8 mouse cellular contexts compared by ENCODE assay signal in the genomic region with DNA sequence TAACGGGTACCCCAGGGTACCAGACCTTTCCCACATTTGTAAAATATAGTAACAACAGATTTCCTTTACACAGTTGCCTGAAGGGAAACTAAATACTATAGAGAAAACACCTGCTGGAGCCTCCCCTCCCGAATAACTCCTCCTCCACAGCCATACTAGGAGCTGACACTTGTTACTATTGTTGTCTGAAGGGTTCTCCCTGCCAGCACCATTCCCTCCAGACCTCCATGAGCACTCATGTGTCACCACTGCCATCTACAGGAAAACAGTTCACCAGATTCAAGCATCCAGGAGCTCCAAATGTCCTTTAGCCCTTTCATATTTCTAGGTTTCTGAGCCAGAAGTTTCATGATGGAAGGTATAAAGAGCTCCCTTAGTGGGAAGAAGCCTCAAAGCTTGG. TPM values are rescaled to one million over a fixed set of nuclear protein-coding genes. Genes with fewer than 3 reads are reported as not detected.
DNase-seq lines count a peak whose midpoint lies in the region; ATAC-seq lines count a peak whose summit lies in the region.

No protein-coding gene starts in this region.

- no peaks in the 10 kb centered on the region for H3K9me3 ChIP-seq in intestine, embryonic 16.5 days (ENCODE audit: control insufficient read depth, low read length)
- no peaks in the 10 kb centered on the region for H3K9me3 ChIP-seq in limb, embryonic 15.5 days
- H3K9me3 ChIP-seq in neural tube, embryonic 15.5 days (replicated peaks), result no peaks in the 10 kb centered on the region

- peak; percentile 55 for DNase-seq in urinary bladder, postnatal 14 days (ENCODE audit: low spot score)
- DNase-seq in urinary bladder, adult 18-20 months (ENCODE audit: low spot score in 2 of 2), result no peak
- DNase-seq in cerebellum, postnatal 25 days, result peak; percentile 66 to 79
- peak; percentile 54 for DNase-seq in gastrocnemius, postnatal 14 days

- 38% methylated on average over 2 of the region's 2 CpGs for WGBS in intestine, embryonic 16.5 days
- 16% methylated on average over 2 of the region's 2 CpGs for WGBS in limb, embryonic 15.5 days
- 31% methylated on average over 2 of the region's 2 CpGs for WGBS in neural tube, embryonic 15.5 days

- peaks cover 25% of the 10 kb centered on the region for H3K4me1 ChIP-seq in intestine, embryonic 16.5 days (ENCODE audit: control insufficient read depth, insufficient read depth, low read length)
- peaks cover 41% of the 10 kb centered on the region for H3K4me1 ChIP-seq in limb, embryonic 15.5 days
- H3K4me1 ChIP-seq in neural tube, embryonic 15.5 days, result peaks cover 64% of the 10 kb centered on the region

- H3K27ac ChIP-seq in intestine, embryonic 16.5 days (ENCODE audit: low read length), result peak overlapping the region; percentile 17; the same call in 1 of the 2 replicates
- peak overlapping the region; percentile 18; the same call in 1 of the 2 replicates for H3K27ac ChIP-seq in limb, embryonic 15.5 days
- H3K27ac ChIP-seq in neural tube, embryonic 15.5 days (replicated peaks), result 0 out of 2 replicates have a peak overlapping the region, but pooled peaks have one; percentile 25

- H3K27me3 ChIP-seq in intestine, embryonic 16.5 days (replicated peaks; ENCODE audit: control insufficient read depth, insufficient read depth, low read length), result no peaks in the 10 kb centered on the region
- no peaks in the 10 kb centered on the region for H3K27me3 ChIP-seq in limb, embryonic 15.5 days
- H3K27me3 ChIP-seq in neural tube, embryonic 15.5 days (replicated peaks), result no peaks in the 10 kb centered on the region

- intact Hi-C loops in gastrocnemius, postnatal 14 days (cut with DNase I; ENCODE audit: low total_unique reads), result loop anchor here (5.0 to 10.0 kb wide), 2 partner anchors 120 to 188 kb away; partner anchors contain the start of gene Rai1

- H3K9ac ChIP-seq in intestine, embryonic 16.5 days (ENCODE audit: low read depth, low read length), result no peak overlapping the region
- no peak overlapping the region for H3K9ac ChIP-seq in limb, embryonic 15.5 days
- no peak overlapping the region for H3K9ac ChIP-seq in neural tube, embryonic 15.5 days (replicated peaks)

- H3K36me3 ChIP-seq in intestine, embryonic 16.5 days (ENCODE audit: control insufficient read depth, insufficient read depth, low read length), result no peaks in the 10 kb centered on the region
- H3K36me3 ChIP-seq in limb, embryonic 15.5 days, result no peaks in the 10 kb centered on the region
- H3K36me3 ChIP-seq in neural tube, embryonic 15.5 days, result no peaks in the 10 kb centered on the region

- no peak overlapping the region for H3K4me3 ChIP-seq in intestine, embryonic 16.5 days (ENCODE audit: low read length)
- no peak overlapping the region for H3K4me3 ChIP-seq in limb, embryonic 15.5 days
- H3K4me3 ChIP-seq in neural tube, embryonic 15.5 days (replicated peaks), result no peak overlapping the region

- ATAC-seq in intestine, embryonic 16.5 days, result peak; percentile 58; the same call in 1 of the 2 replicates
- ATAC-seq in limb, embryonic 15.5 days (ENCODE audit: insufficient number of reproducible peaks, low FRiP score, low TSS enrichment, low read depth), result no peak
- peak; percentile 67; the same call in 1 of the 2 replicates for ATAC-seq in neural tube, embryonic 15.5 days (ENCODE audit: low FRiP score)
- ATAC-seq in inflammation-experienced regulatory T-cells, adult 6 months, result no peak

- no peak overlapping the region for H3K4me2 ChIP-seq in intestine, embryonic 16.5 days (ENCODE audit: low read depth, low read length)
- no peak overlapping the region for H3K4me2 ChIP-seq in limb, embryonic 15.5 days
- H3K4me2 ChIP-seq in neural tube, embryonic 15.5 days, result no peak overlapping the region

RNA-seq across cellular contexts. Expression of gene Tom1l2, which starts 60.0 kb away (rescaled TPM):
- total RNA-seq in gastrocnemius, postnatal 14 days (2021), result 10 to 100 TPM; 42.1 to 50.2 TPM
- polyA plus RNA-seq in intestine, embryonic 16.5 days (2015; fragmentation: Nextera tagmentation; extraction: Ambion mirVana), result 29.6 and 33.8 TPM in 2 replicates
- 33.4 and 33.7 TPM in 2 replicates for polyA plus RNA-seq in limb, embryonic 15.5 days (2015; fragmentation: Nextera tagmentation; extraction: Ambion mirVana)
- 66.3 and 68.9 TPM in 2 replicates for polyA plus RNA-seq in neural tube, embryonic 15.5 days (2015; fragmentation: Nextera tagmentation; extraction: Ambion mirVana)
- polyA plus RNA-seq in inflammation-experienced regulatory T-cells, adult 6 months (2017; shearing (Covaris generic)), result 10 to 100 TPM in 2 of 3 experiments, 1 to 10 TPM in 1; 8.9 to 34.5 (median 24.4) TPM

Comparison
In these comparisons a context has a peak if more than half of its experiments do, and no peak if none do; other contexts are left out.
1. DNase-seq: peak in urinary bladder, postnatal 14 days (single experiment), cerebellum, postnatal 25 days (2 of 2) and gastrocnemius, postnatal 14 days (single experiment); none in urinary bladder, adult 18-20 months (0 of 2).
2. ATAC-seq: peak in intestine, embryonic 16.5 days (single experiment) and neural tube, embryonic 15.5 days (single experiment); none in limb, embryonic 15.5 days (single experiment) and inflammation-experienced regulatory T-cells, adult 6 months (single experiment).
3. Peak in every context shown above with its lines, with median percentiles within 50 percentile points of each other: H3K27ac ChIP-seq.